Mouse (Mus musculus): ENCODE data around the gene Neil3. TPM values are rescaled to one million over a fixed set of nuclear protein-coding genes. Genes with fewer than 3 reads are reported as not detected.

Neil3 gene
- polyA plus RNA-seq, 1 experiment from 2014 or later = 19.4 TPM

- H3K4me1 ChIP-seq (ENCODE audit: control insufficient read depth, insufficient read depth, low read length) = no peaks in the 10 kb centered on the region
- H3K9ac ChIP-seq (ENCODE audit: low read depth, low read length) = no peak overlapping the region
- ATAC-seq (replicated peaks; ENCODE audit: insufficient number of reproducible peaks, low FRiP score, low TSS enrichment) = no peak
- H3K36me3 ChIP-seq (ENCODE audit: control insufficient read depth, insufficient read depth, low read length) = no peaks in the 10 kb centered on the region
- 88% methylated on average over 7 of the region's 7 CpGs for WGBS (ENCODE audit: insufficient replicate concordance)
- no peak overlapping the region for H3K4me3 ChIP-seq (ENCODE audit: low read depth, low read length)
- H3K4me2 ChIP-seq = no peak overlapping the region
- no peaks in the 10 kb centered on the region for H3K9me3 ChIP-seq (replicated peaks; ENCODE audit: control insufficient read depth, low read length)
- H3K27me3 ChIP-seq (ENCODE audit: control insufficient read depth, insufficient read depth, low read length) = no peaks in the 10 kb centered on the region
- no peak overlapping the region for H3K27ac ChIP-seq (ENCODE audit: low read depth, low read length)
Measured at GRCm38 (mm10) chr8:53613577-53614287, 25.1 kb downstream of the Neil3 start.

GRCm38 (mm10) chr8:53612297-53612696 lies 26.6 kb downstream of the Neil3 start:
- H3K4me3 ChIP-seq (ENCODE audit: low read depth, low read length) = no peak overlapping the region
- no peak overlapping the region for H3K9ac ChIP-seq (ENCODE audit: low read depth, low read length)
- H3K27me3 ChIP-seq (ENCODE audit: control insufficient read depth, insufficient read depth, low read length) = no peaks in the 10 kb centered on the region
- H3K9me3 ChIP-seq (replicated peaks; ENCODE audit: control insufficient read depth, low read length) = no peaks in the 10 kb centered on the region
- WGBS (ENCODE audit: insufficient replicate concordance) = 59% methylated on average over 7 of the region's 7 CpGs
- no peaks in the 10 kb centered on the region for H3K4me1 ChIP-seq (ENCODE audit: control insufficient read depth, insufficient read depth, low read length)
- no peak overlapping the region for H3K27ac ChIP-seq (ENCODE audit: low read depth, low read length)
- H3K36me3 ChIP-seq (ENCODE audit: control insufficient read depth, insufficient read depth, low read length) = no peaks in the 10 kb centered on the region
- H3K4me2 ChIP-seq = no peak overlapping the region
- ATAC-seq (replicated peaks; ENCODE audit: insufficient number of reproducible peaks, low FRiP score, low TSS enrichment) = no peak

- Histone ChIP-seq H3K4me1 (ENCODE audit: control insufficient read depth, insufficient read depth, low read length) (no peaks in the 10 kb centered on the region), H3K36me3 (ENCODE audit: control insufficient read depth, insufficient read depth, low read length) (no peaks in the 10 kb centered on the region; the same call in 1 of the 2 replicates), H3K4me2 (no peak overlapping the region), H3K9me3 (replicated peaks; ENCODE audit: control insufficient read depth, low read length) (no peaks in the 10 kb centered on the region), H3K27me3 (ENCODE audit: control insufficient read depth, insufficient read depth, low read length) (no peaks in the 10 kb centered on the region), H3K9ac (ENCODE audit: low read depth, low read length) (no peak overlapping the region), H3K4me3 (ENCODE audit: low read depth, low read length) (no peak overlapping the region), H3K27ac (ENCODE audit: low read depth, low read length) (no peak overlapping the region)
- ATAC-seq (replicated peaks; ENCODE audit: insufficient number of reproducible peaks, low FRiP score, low TSS enrichment) = no peak
- 36% methylated on average over 3 of the region's 3 CpGs for WGBS (ENCODE audit: insufficient replicate concordance)
Measured at GRCm38 (mm10) chr8:53607040-53607439, 31.8 kb downstream of the Neil3 start.

GRCm38 (mm10) chr8:53604906-53605305 lies 34.0 kb downstream of the Neil3 start:
- H3K4me1 ChIP-seq (ENCODE audit: control insufficient read depth, insufficient read depth, low read length) = no peaks in the 10 kb centered on the region
- H3K9me3 ChIP-seq (replicated peaks; ENCODE audit: control insufficient read depth, low read length) = no peaks in the 10 kb centered on the region
- no peak for ATAC-seq (replicated peaks; ENCODE audit: insufficient number of reproducible peaks, low FRiP score, low TSS enrichment)
- H3K4me2 ChIP-seq = no peak overlapping the region
- H3K27me3 ChIP-seq (ENCODE audit: control insufficient read depth, insufficient read depth, low read length) = no peaks in the 10 kb centered on the region
- no peak overlapping the region for H3K4me3 ChIP-seq (ENCODE audit: low read depth, low read length)
- H3K36me3 ChIP-seq (ENCODE audit: control insufficient read depth, insufficient read depth, low read length) = no peaks in the 10 kb centered on the region; the same call in 1 of the 2 replicates
- no peak overlapping the region for H3K27ac ChIP-seq (ENCODE audit: low read depth, low read length)
- no peak overlapping the region for H3K9ac ChIP-seq (ENCODE audit: low read depth, low read length)
- WGBS (ENCODE audit: insufficient replicate concordance) = 86% methylated on average over 5 of the region's 5 CpGs

- H3K36me3 ChIP-seq (ENCODE audit: control insufficient read depth, insufficient read depth, low read length) = no peaks in the 10 kb centered on the region; the same call in 1 of the 2 replicates
- H3K4me1 ChIP-seq (ENCODE audit: control insufficient read depth, insufficient read depth, low read length) = no peaks in the 10 kb centered on the region
- no peak for ATAC-seq (replicated peaks; ENCODE audit: insufficient number of reproducible peaks, low FRiP score, low TSS enrichment)
- H3K4me2 ChIP-seq = no peak overlapping the region
- 78% methylated on average over 4 of the region's 4 CpGs for WGBS (ENCODE audit: insufficient replicate concordance)
- no peaks in the 10 kb centered on the region for H3K27me3 ChIP-seq (ENCODE audit: control insufficient read depth, insufficient read depth, low read length)
- no peaks in the 10 kb centered on the region for H3K9me3 ChIP-seq (replicated peaks; ENCODE audit: control insufficient read depth, low read length)
- H3K9ac ChIP-seq (ENCODE audit: low read depth, low read length) = no peak overlapping the region
- no peak overlapping the region for H3K4me3 ChIP-seq (ENCODE audit: low read depth, low read length)
- no peak overlapping the region for H3K27ac ChIP-seq (ENCODE audit: low read depth, low read length)
Measured at GRCm38 (mm10) chr8:53603672-53604071, 35.2 kb downstream of the Neil3 start.

- no peaks in the 10 kb centered on the region for H3K27me3 ChIP-seq (ENCODE audit: control insufficient read depth, insufficient read depth, low read length)
- H3K4me2 ChIP-seq = no peak overlapping the region
- no peak for ATAC-seq (replicated peaks; ENCODE audit: insufficient number of reproducible peaks, low FRiP score, low TSS enrichment)
- 88% methylated on average over 3 of the region's 3 CpGs for WGBS (ENCODE audit: insufficient replicate concordance)
- H3K4me3 ChIP-seq (ENCODE audit: low read depth, low read length) = no peak overlapping the region
- no peak overlapping the region for H3K27ac ChIP-seq (ENCODE audit: low read depth, low read length)
- H3K36me3 ChIP-seq (ENCODE audit: control insufficient read depth, insufficient read depth, low read length) = no peaks in the 10 kb centered on the region; the same call in 1 of the 2 replicates
- no peak overlapping the region for H3K9ac ChIP-seq (ENCODE audit: low read depth, low read length)
- H3K9me3 ChIP-seq (replicated peaks; ENCODE audit: control insufficient read depth, low read length) = no peaks in the 10 kb centered on the region
- H3K4me1 ChIP-seq (ENCODE audit: control insufficient read depth, insufficient read depth, low read length) = no peaks in the 10 kb centered on the region
Measured at GRCm38 (mm10) chr8:53600826-53601225, 38.0 kb downstream of the Neil3 start.

- Histone ChIP-seq H3K36me3 (ENCODE audit: control insufficient read depth, insufficient read depth, low read length) (no peaks in the 10 kb centered on the region; the same call in 1 of the 2 replicates), H3K27ac (ENCODE audit: low read depth, low read length) (no peak overlapping the region), H3K4me2 (no peak overlapping the region), H3K4me1 (ENCODE audit: control insufficient read depth, insufficient read depth, low read length) (no peaks in the 10 kb centered on the region), H3K4me3 (ENCODE audit: low read depth, low read length) (no peak overlapping the region), H3K9me3 (replicated peaks; ENCODE audit: control insufficient read depth, low read length) (no peaks in the 10 kb centered on the region), H3K27me3 (ENCODE audit: control insufficient read depth, insufficient read depth, low read length) (no peaks in the 10 kb centered on the region), H3K9ac (ENCODE audit: low read depth, low read length) (no peak overlapping the region)
- no peak for ATAC-seq (replicated peaks; ENCODE audit: insufficient number of reproducible peaks, low FRiP score, low TSS enrichment)
- 87% methylated on average over 11 of the region's 11 CpGs for WGBS (ENCODE audit: insufficient replicate concordance)
Measured at GRCm38 (mm10) chr8:53600025-53600811, 38.6 kb downstream of the Neil3 start.

- WGBS (ENCODE audit: insufficient replicate concordance) = 88% methylated on average over 1 of the region's 1 CpGs
- Histone ChIP-seq H3K9ac (ENCODE audit: low read depth, low read length) (no peak overlapping the region), H3K4me1 (ENCODE audit: control insufficient read depth, insufficient read depth, low read length) (no peaks in the 10 kb centered on the region), H3K4me3 (ENCODE audit: low read depth, low read length) (no peak overlapping the region), H3K27me3 (ENCODE audit: control insufficient read depth, insufficient read depth, low read length) (no peaks in the 10 kb centered on the region), H3K36me3 (ENCODE audit: control insufficient read depth, insufficient read depth, low read length) (no peaks in the 10 kb centered on the region; the same call in 1 of the 2 replicates), H3K9me3 (replicated peaks; ENCODE audit: control insufficient read depth, low read length) (no peaks in the 10 kb centered on the region), H3K4me2 (no peak overlapping the region), H3K27ac (ENCODE audit: low read depth, low read length) (no peak overlapping the region)
- no peak for ATAC-seq (replicated peaks; ENCODE audit: insufficient number of reproducible peaks, low FRiP score, low TSS enrichment)
Measured at GRCm38 (mm10) chr8:53598101-53598500, 40.8 kb downstream of the Neil3 start.

Data from heart, embryonic 11.5 days (tissue).